Mouse (Mus musculus): ENCODE measurements around the gene Chd2.

DNA sequence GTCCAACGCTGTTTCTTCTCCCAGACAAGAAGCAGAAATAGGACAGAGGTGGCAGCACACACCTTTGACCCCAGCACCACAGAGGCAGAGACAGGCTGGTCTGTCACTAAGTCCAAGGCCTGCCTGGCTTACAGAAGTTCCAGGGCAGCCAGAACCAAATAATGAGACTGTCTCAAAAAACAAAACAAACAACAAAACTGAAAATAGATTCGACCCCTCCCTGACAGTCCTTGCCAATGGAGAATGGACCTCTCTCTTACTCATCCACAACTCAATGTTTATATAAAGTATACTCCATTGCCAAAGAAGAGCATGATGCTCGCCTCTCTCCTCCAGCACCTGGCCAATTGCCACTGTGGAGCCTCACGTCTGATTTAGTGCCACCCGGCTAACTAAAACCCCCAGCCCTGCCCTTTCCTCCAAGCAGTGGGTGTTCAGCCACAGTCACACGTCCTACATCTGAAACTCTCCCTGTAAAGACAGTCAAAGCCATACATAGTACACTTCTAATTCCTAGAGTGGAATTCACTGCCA is 36.3 kb upstream of the Chd2 start:
- TF ChIP-seq EP300 (optimal IDR thresholded peaks at IDR 0.05): no peak
- no peak for TF ChIP-seq CTCF (IDR thresholded peaks at IDR 0.05; ENCODE audit: low read depth)

Measured in stomach, postnatal 0 days (tissue).